Mouse (Mus musculus) small intestine, adult 2 months (tissue): ENCODE measurements at regions not wholly inside any gene's neighbourhood (a gene's known extent, or its start where the extent isn't known, plus 50 kb on each side); places are given as distances from the start of the nearest gene placed in this dataset.

Experiments used
- CTCF ChIP-seq: fragments of 200-500 bp; IDR thresholded peaks from 2 replicates; pipeline ENCODE4 v1.5.1; 2012; ENCODE audit warnings: low read depth, mild to moderate bottlenecking, control low read depth, inconsistent platforms, low read length, moderate library complexity, mixed read lengths; ENCODE audit not compliant: insufficient replicate concordance, insufficient read length; ENCODE audit errors: extremely low read depth
- POLR2A ChIP-seq: fragments of 200-500 bp; IDR thresholded peaks from 2 replicates; pipeline ENCODE4 v1.6.1; 2012; ENCODE audit warnings: low read depth, mild to moderate bottlenecking, control low read depth, inconsistent platforms, low read length, moderate library complexity

DNA sequence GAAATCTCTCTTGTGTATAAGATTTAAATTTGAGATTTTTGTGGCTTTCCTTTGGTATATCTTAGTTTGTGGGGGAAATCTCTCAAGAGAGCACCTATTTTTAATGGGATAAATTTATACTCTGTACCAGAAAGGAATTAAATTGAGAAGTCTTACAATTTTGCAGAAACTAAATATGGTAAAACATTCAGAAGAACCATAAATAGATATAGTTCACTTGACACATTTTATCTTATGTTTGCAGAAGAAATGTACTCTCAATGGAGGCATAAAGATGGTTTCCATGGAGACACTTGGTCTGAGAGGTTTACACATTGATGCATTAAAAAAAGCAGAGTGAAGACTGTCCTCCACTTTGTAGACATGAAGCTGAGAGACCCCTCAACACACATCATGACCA is 86.9 kb downstream of the Ndufa10 start:
- TF ChIP-seq POLR2A = no peak
- TF ChIP-seq CTCF = no peak
